Mouse (Mus musculus): ENCODE results near the gene Gm10447. TPM values are rescaled to one million over a fixed set of nuclear protein-coding genes. Genes with fewer than 3 reads are reported as not detected.

Gm10447 gene
- polyA plus RNA-seq, 1 experiment from 2014 or later = 0.09 TPM

DNA sequence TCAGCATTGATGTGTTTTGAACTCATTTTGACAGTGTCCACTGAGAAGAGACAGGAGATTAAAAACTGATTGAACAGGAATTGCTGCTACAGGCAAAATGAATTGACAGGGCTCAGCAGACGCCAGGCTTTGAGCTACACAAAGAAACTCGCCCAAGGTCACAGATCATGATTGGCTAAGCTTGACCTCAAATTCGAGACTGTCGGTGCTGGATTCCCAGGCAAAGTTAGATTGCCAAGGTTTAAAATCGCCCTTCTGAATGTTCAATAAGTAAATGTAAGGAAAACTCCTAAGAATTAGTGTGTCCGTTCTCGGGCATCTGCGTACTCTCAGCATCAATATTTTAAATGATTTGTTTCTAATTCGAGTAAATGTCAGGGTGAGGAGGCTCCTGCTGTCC lies 32.5 kb upstream of the Gm10447 start:
- no peak for ATAC-seq (ENCODE audit: insufficient read depth)

GRCm38 (mm10) chr11:53489007-53489406 lies 32.1 kb upstream of the Gm10447 start:
- H3K36me3 ChIP-seq (replicated peaks) = no peaks in the 10 kb centered on the region
- no peak overlapping the region for H3K4me3 ChIP-seq (replicated peaks)
- 89% methylated on average over 5 of the region's 5 CpGs for whole genome bisulfite sequencing (ENCODE audit: insufficient replicate concordance)
- H3K27me3 ChIP-seq = peaks cover 26% of the 10 kb centered on the region
- no peak overlapping the region for H3K9ac ChIP-seq
- peaks cover 34% of the 10 kb centered on the region for H3K4me1 ChIP-seq (replicated peaks)
- H3K9me3 ChIP-seq (replicated peaks) = no peaks in the 10 kb centered on the region
- no peak for ATAC-seq (ENCODE audit: insufficient read depth)
- no peak overlapping the region for H3K27ac ChIP-seq (replicated peaks)
- no peak overlapping the region for H3K4me2 ChIP-seq

More for the DNA sequence above, 32.5 kb upstream of the Gm10447 start:
- Histone ChIP-seq H3K9ac (no peak overlapping the region), H3K4me1 (replicated peaks) (peaks cover 30% of the 10 kb centered on the region), H3K4me2 (no peak overlapping the region), H3K36me3 (replicated peaks) (no peaks in the 10 kb centered on the region), H3K27ac (replicated peaks) (no peak overlapping the region), H3K27me3 (peaks cover 26% of the 10 kb centered on the region), H3K4me3 (replicated peaks) (no peak overlapping the region), H3K9me3 (replicated peaks) (no peaks in the 10 kb centered on the region)
- 76% methylated on average over 9 of the region's 9 CpGs for WGBS (ENCODE audit: insufficient replicate concordance)

- 0 out of 2 replicates have a peak overlapping the region, but pooled peaks have one; percentile 3 for H3K4me3 ChIP-seq (replicated peaks)
- no peak overlapping the region for H3K27ac ChIP-seq (replicated peaks)
- no peak overlapping the region for H3K9ac ChIP-seq
- H3K4me1 ChIP-seq (replicated peaks) = peaks cover 52% of the 10 kb centered on the region
- H3K9me3 ChIP-seq (replicated peaks) = no peaks in the 10 kb centered on the region
- 13% methylated on average over 27 of the region's 27 CpGs for WGBS (ENCODE audit: insufficient replicate concordance)
- no peak for ATAC-seq (ENCODE audit: insufficient read depth)
- H3K27me3 ChIP-seq = peaks cover 26% of the 10 kb centered on the region
- H3K4me2 ChIP-seq = peak overlapping the region; percentile 35
- H3K36me3 ChIP-seq (replicated peaks) = no peaks in the 10 kb centered on the region
Measured at GRCm38 (mm10) chr11:53486822-53487594, 30.1 kb upstream of the Gm10447 start.

- no peaks in the 10 kb centered on the region for H3K36me3 ChIP-seq (replicated peaks)
- peaks cover 55% of the 10 kb centered on the region for H3K4me1 ChIP-seq (replicated peaks)
- WGBS (ENCODE audit: insufficient replicate concordance) = 82% methylated on average over 3 of the region's 3 CpGs
- no peak for ATAC-seq (ENCODE audit: insufficient read depth)
- no peak overlapping the region for H3K4me3 ChIP-seq (replicated peaks)
- no peak overlapping the region for H3K9ac ChIP-seq
- H3K27me3 ChIP-seq = peaks cover 26% of the 10 kb centered on the region
- no peak overlapping the region for H3K4me2 ChIP-seq
- no peak overlapping the region for H3K27ac ChIP-seq (replicated peaks)
- no peaks in the 10 kb centered on the region for H3K9me3 ChIP-seq (replicated peaks)
Measured at GRCm38 (mm10) chr11:53486351-53486750, 29.4 kb upstream of the Gm10447 start.

GRCm38 (mm10) chr11:53485719-53486118 lies 28.8 kb upstream of the Gm10447 start:
- H3K9ac ChIP-seq = no peak overlapping the region
- peaks cover 26% of the 10 kb centered on the region for H3K27me3 ChIP-seq
- no peaks in the 10 kb centered on the region for H3K9me3 ChIP-seq (replicated peaks)
- WGBS (ENCODE audit: insufficient replicate concordance) = 42% methylated on average over 3 of the region's 3 CpGs
- peaks cover 58% of the 10 kb centered on the region for H3K4me1 ChIP-seq (replicated peaks)
- H3K36me3 ChIP-seq (replicated peaks) = no peaks in the 10 kb centered on the region
- 0 out of 2 replicates have a peak overlapping the region, but pooled peaks have one; percentile 31 for H3K27ac ChIP-seq (replicated peaks)
- H3K4me3 ChIP-seq (replicated peaks) = no peak overlapping the region
- no peak overlapping the region for H3K4me2 ChIP-seq
- no peak for ATAC-seq (ENCODE audit: insufficient read depth)

DNA sequence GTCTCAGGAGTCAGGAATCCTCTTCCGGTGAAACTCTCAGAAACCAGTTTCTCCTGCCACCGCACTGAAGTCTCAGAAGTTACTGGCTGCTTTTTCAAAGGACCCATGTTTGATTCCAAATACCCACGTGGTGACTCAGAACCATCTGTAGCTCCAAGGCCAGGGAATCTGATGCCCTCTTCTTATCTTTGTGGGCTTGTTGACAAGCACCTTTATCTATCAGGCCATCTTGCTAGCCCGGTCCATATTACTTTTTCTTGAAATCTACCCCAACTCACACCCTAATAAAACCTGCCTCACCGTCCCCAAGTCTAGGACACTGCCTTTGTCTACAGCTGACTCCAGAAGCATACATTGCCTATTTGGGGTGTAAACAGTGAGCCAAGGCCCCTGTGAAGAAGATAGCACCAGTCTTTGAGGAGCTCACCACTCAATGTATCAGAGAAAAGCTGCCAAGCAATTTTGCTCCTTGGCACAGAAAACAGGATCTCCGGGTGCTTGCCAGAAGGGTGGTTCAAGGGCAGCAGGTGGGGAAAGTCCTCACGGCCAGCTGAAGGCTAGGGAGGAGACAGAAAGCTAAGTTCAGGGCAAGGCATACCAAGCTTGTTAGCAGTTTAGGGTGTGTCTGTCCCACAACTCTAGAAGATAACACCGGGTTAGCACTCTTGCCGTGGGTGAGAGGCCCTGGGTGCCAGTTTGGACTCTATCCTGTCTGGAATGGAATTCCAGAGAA lies 26.4 kb upstream of the Gm10447 start:
- Histone ChIP-seq H3K9ac (peak overlapping the region; percentile 49), H3K27me3 (peaks cover 46% of the 10 kb centered on the region), H3K36me3 (replicated peaks) (peaks cover 2% of the 10 kb centered on the region; the same call in 1 of the 2 replicates), H3K4me1 (replicated peaks) (peaks cover 82% of the 10 kb centered on the region), H3K4me2 (peak overlapping the region; percentile 66), H3K27ac (replicated peaks) (peak overlapping the region; percentile 99), H3K4me3 (replicated peaks) (peak overlapping the region; percentile 39), H3K9me3 (replicated peaks) (no peaks in the 10 kb centered on the region)
- 21% methylated on average over 9 of the region's 9 CpGs for WGBS (ENCODE audit: insufficient replicate concordance)
- peak; percentile 80 for ATAC-seq (ENCODE audit: insufficient read depth)

GRCm38 (mm10) chr11:53481088-53481730 lies 24.3 kb upstream of the Gm10447 start:
- peak overlapping the region; percentile 92 for H3K4me2 ChIP-seq
- WGBS (ENCODE audit: insufficient replicate concordance) = 26% methylated on average over 4 of the region's 4 CpGs
- peaks cover 44% of the 10 kb centered on the region for H3K27me3 ChIP-seq
- H3K27ac ChIP-seq (replicated peaks) = peak overlapping the region; percentile 99
- H3K9me3 ChIP-seq (replicated peaks) = no peaks in the 10 kb centered on the region
- peak; percentile 70 for ATAC-seq (ENCODE audit: insufficient read depth)
- peaks cover 76% of the 10 kb centered on the region for H3K4me1 ChIP-seq (replicated peaks)
- peaks cover 18% of the 10 kb centered on the region for H3K36me3 ChIP-seq (replicated peaks)
- H3K4me3 ChIP-seq (replicated peaks) = peak overlapping the region; percentile 75
- H3K9ac ChIP-seq = peak overlapping the region; percentile 43

- peak within 1 kb of the TSS; percentile 87 for H3K9ac ChIP-seq
- under 1% methylated on average over 40 of the region's 40 CpGs for WGBS (ENCODE audit: insufficient replicate concordance)
- peaks cover 20% of the 10 kb centered on the region for H3K36me3 ChIP-seq (replicated peaks)
- peak within 1 kb of the TSS; percentile 99 for H3K27ac ChIP-seq (replicated peaks)
- ATAC-seq (ENCODE audit: insufficient read depth) = peak; percentile 69
- peak within 1 kb of the TSS; percentile 92 for H3K4me2 ChIP-seq
- H3K9me3 ChIP-seq (replicated peaks) = no peaks in the 10 kb centered on the region
- H3K27me3 ChIP-seq = peaks cover 55% of the 10 kb centered on the region
- peaks cover 69% of the 10 kb centered on the region for H3K4me1 ChIP-seq (replicated peaks)
- H3K4me3 ChIP-seq (replicated peaks) = peak within 1 kb of the TSS; percentile 75
Measured at GRCm38 (mm10) chr11:53479783-53480301, 22.9 kb upstream of the Gm10447 start, which contains the start of the genes Gm9945 and Sowaha. Gm9945 (plus strand) TSS chr11:53480166. Sowaha (minus strand) TSS chr11:53480274.

GRCm38 (mm10) chr11:53479171-53479782 lies 22.4 kb upstream of the Gm10447 start:
- peak overlapping the region; percentile 99 for H3K27ac ChIP-seq (replicated peaks)
- peak; percentile 2; the same call in 1 of the 2 replicates for ATAC-seq (ENCODE audit: insufficient read depth)
- peak overlapping the region; percentile 92 for H3K4me2 ChIP-seq
- no peaks in the 10 kb centered on the region for H3K9me3 ChIP-seq (replicated peaks)
- H3K4me1 ChIP-seq (replicated peaks) = peaks cover 64% of the 10 kb centered on the region
- WGBS (ENCODE audit: insufficient replicate concordance) = 1% methylated on average over 62 of the region's 62 CpGs
- H3K27me3 ChIP-seq = peaks cover 61% of the 10 kb centered on the region
- H3K4me3 ChIP-seq (replicated peaks) = peak overlapping the region; percentile 75
- peak overlapping the region; percentile 87 for H3K9ac ChIP-seq
- peaks cover 20% of the 10 kb centered on the region for H3K36me3 ChIP-seq (replicated peaks)

DNA sequence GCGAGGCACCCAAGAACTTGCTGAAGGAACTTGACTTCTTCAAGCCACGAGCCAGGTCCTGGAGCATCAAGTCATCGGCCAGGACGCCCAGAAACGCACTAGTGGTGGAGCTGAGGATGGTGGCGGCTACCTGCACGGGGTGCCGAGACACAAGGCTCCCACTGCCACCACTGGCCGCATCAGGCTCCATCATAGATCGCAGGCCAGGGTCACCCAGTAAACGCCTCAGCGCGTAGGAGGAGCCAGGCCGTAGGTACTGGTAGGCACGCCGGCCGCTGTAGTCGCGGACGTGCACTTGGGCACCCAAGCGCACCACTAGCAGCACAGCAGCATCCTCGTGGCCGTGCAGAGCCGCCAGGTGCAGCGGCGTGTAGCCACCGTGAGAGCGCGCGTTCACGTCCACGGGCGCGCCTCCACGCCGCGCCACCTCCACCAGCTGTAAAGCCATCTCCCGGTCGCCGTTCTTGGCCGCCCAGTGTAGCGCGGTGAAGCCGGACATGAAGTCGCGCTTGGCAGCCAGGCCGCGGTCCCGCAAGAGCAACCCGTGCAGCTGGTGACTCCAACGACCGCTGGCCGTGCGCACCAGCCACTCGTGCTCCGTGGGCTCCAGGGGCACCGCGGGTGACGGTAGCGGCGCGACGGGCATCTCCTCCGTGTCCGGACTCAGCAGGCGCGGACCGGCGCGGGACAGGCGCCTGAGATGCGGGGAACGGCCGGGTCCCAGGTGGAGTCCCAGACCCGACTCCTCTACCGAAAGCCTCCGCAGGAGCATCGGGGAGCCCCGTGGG lies 21.7 kb upstream of the Gm10447 start:
- Histone ChIP-seq H3K27ac (replicated peaks) (peak overlapping the region; percentile 99), H3K4me2 (peak overlapping the region; percentile 92), H3K9ac (peak overlapping the region; percentile 87), H3K4me1 (replicated peaks) (peaks cover 57% of the 10 kb centered on the region), H3K9me3 (replicated peaks) (no peaks in the 10 kb centered on the region), H3K36me3 (replicated peaks) (peaks cover 20% of the 10 kb centered on the region), H3K27me3 (peaks cover 68% of the 10 kb centered on the region), H3K4me3 (replicated peaks) (peak overlapping the region; percentile 75)
- 7% methylated on average over 79 of the region's 79 CpGs for WGBS (ENCODE audit: insufficient replicate concordance)
- ATAC-seq (ENCODE audit: insufficient read depth) = no peak

Measured in liver, embryonic 15.5 days (tissue).